Mouse (Mus musculus) midbrain, embryonic 12.5 days (tissue): ENCODE measurements at regions not wholly inside any gene's neighbourhood (a gene's known extent, or its start where the extent isn't known, plus 50 kb on each side); places are given as distances from the start of the nearest gene placed in this dataset.

Source experiments
- ATAC-seq: fragments of 200-750 bp; cut with Nextera tagmentation; 2 replicates; pipeline ENCODE4 v1.8.0; 2017; ENCODE audit warnings: low read depth, moderate TSS enrichment, moderate library complexity; ENCODE audit not compliant: low FRiP score
- H3K27ac ChIP-seq: fragments of 300-500 bp; sonication (generic); replicated peaks from 2 replicates; pipeline ENCODE4 v1.5.1; 2016; ENCODE audit warnings: mild to moderate bottlenecking
- H3K27me3 ChIP-seq: fragments of 300-500 bp; sonication (generic); 2 replicates; pipeline ENCODE4 v1.6.1; 2016; ENCODE audit warnings: mild to moderate bottlenecking
- H3K36me3 ChIP-seq: fragments of 300-500 bp; sonication (generic); 2 replicates; pipeline ENCODE4 v1.6.1; 2016
- H3K4me1 ChIP-seq: fragments of 300-500 bp; sonication (generic); 2 replicates; pipeline ENCODE4 v1.6.1; 2016
- H3K4me2 ChIP-seq: fragments of 300-500 bp; sonication (generic); replicated peaks from 2 replicates; pipeline ENCODE4 v1.6.1; 2016; ENCODE audit warnings: mild to moderate bottlenecking, moderate library complexity
- H3K4me3 ChIP-seq: fragments of 300-500 bp; sonication (generic); 2 replicates; pipeline ENCODE4 v1.5.1; 2016; ENCODE audit warnings: mild to moderate bottlenecking
- H3K9ac ChIP-seq: fragments of 300-500 bp; sonication (generic); replicated peaks from 2 replicates; pipeline ENCODE4 v1.6.1; 2016; ENCODE audit warnings: mild to moderate bottlenecking, moderate library complexity
- H3K9me3 ChIP-seq: fragments of 300-500 bp; sonication (generic); 2 replicates; pipeline ENCODE4 v1.6.1; 2016; ENCODE audit warnings: mild to moderate bottlenecking
- WGBS: fragments of 180-500 bp; shearing (Covaris S2); methylation state at CpG from one replicate; pipeline ENCODE4 v1.1.7; 2016; 5-methylcytosine and 5-hydroxymethylcytosine counted together

DNA sequence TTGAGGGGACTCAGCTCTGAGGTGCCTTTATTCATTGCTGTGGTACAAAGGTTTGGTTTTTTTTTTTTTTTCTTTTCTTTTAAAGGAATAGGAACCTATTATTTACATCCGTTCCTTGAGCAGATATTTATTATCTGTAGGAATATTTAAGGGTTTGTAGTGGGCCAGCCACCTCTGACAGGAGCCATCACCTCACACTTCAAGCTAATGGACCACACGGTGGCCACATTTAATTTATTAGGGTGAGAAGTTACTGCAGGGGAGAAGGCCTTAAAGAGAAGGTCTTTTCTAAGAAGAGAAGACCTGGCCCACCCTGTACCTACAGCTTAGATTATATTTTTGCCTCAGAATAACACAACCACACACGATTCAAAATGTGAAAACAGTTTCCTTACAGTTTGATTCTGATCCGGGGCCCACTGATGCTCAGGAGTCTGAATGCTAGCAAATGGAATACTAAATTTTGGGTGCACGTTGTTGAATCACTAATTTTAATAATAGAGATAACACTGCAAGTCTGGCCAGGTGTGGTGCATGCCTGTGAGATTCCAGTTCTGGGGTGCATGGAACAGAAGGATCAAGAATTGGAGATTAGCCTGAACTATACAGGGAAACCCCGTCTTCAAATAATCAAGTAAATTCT is 255.6 kb upstream of the Nfe2l3 start:
- 8% methylated on average over 6 of the region's 6 CpGs for WGBS
- Histone ChIP-seq H3K36me3 (no peaks in the 10 kb centered on the region), H3K27me3 (peaks cover 66% of the 10 kb centered on the region), H3K9ac (no peak overlapping the region), H3K9me3 (no peaks in the 10 kb centered on the region), H3K27ac (no peak overlapping the region), H3K4me3 (no peak overlapping the region), H3K4me2 (no peak overlapping the region), H3K4me1 (peaks cover 24% of the 10 kb centered on the region)
- no peak for ATAC-seq

- no peaks in the 10 kb centered on the region for H3K36me3 ChIP-seq
- no peaks in the 10 kb centered on the region for H3K9me3 ChIP-seq
- no peak overlapping the region for H3K27ac ChIP-seq
- peak overlapping the region; percentile 8; the same call in 1 of the 2 replicates for H3K4me3 ChIP-seq
- WGBS: 1% methylated on average over 14 of the region's 14 CpGs
- H3K4me1 ChIP-seq: peaks cover 19% of the 10 kb centered on the region; the same call in 1 of the 2 replicates
- no peak overlapping the region for H3K9ac ChIP-seq
- H3K4me2 ChIP-seq: peak overlapping the region; percentile 38
- peaks cover 65% of the 10 kb centered on the region for H3K27me3 ChIP-seq
- ATAC-seq: no peak
Observed at GRCm38 (mm10) chr6:51177701-51178060, 254.8 kb upstream of the Nfe2l3 start.

DNA sequence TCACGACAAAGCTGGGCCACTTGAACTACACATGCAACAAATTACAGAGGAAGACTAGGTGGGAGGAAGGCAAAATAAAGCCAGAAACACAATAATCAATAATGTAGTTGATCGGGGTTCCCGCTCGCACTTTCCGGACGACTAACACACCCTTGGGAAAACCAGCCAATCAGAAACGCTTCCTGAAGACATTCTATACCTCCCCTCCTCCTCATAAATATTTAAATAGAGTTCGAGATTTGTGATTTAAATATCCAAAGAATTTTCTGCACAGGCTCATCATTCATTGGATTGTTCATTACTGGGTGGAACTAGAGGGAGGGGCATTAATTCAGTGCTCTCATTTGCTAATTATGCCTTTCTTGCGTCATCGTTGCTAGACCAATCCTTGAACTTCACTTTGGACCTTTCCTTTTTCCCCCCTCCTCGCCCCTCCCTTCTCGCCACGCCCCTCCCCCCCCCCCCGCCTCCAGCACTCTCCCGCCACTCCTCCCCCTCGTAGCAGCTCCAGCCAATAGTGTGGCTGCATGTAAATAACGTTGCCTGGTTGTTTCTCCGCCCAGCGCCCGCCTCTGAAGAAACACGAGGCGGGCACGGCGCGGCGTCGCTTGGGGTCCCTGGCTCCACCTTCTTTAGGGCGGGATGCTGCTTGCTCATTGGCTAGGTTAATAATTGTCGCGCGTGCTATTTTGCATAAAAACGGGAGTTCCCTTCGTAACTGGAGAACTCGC is 254.2 kb upstream of the Nfe2l3 start:
- no peak overlapping the region for H3K27ac ChIP-seq
- H3K9ac ChIP-seq: no peak overlapping the region
- no peaks in the 10 kb centered on the region for H3K9me3 ChIP-seq
- peaks cover 14% of the 10 kb centered on the region; the same call in 1 of the 2 replicates for H3K4me1 ChIP-seq
- H3K4me3 ChIP-seq: peak overlapping the region; percentile 8; the same call in 1 of the 2 replicates
- no peaks in the 10 kb centered on the region for H3K36me3 ChIP-seq
- WGBS: under 1% methylated on average over 30 of the region's 34 CpGs
- H3K27me3 ChIP-seq: peaks cover 64% of the 10 kb centered on the region
- peak; percentile 98 for ATAC-seq
- H3K4me2 ChIP-seq: peak overlapping the region; percentile 38

DNA sequence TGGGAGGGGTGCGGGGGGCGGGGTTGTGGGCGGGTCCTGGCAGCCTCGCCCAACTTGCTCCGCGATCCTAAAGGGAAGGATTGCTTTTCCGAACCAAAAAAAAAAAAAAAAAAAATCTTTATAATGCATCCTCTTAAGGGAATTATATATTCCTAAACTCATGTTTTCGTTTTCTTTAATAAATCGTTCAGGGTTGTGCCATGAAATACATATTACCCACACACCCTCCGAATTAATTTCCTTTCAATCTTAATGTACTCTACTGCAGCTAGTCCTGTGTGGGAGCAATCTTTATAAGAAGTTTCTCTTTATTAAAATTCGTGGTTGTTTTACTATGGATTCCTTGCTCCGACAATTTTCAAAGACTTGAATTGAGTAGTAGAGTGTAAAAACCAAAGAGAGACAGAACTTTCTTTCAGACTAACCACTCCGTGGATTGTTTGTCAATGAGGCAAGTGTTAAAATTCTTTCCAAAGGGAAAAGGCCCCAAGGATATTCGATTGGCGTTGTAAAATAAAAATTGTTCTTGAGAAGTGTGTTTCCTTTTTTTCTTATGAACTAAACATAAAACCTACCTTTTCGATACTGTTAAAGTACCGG is 253.6 kb upstream of the Nfe2l3 start:
- H3K27me3 ChIP-seq: peaks cover 64% of the 10 kb centered on the region
- WGBS: 2% methylated on average over 17 of the region's 17 CpGs
- ATAC-seq: no peak; the same call in 1 of the 2 replicates

GRCm38 (mm10) chr6:51179741-51180537 is 252.5 kb upstream of the Nfe2l3 start:
- no peak for ATAC-seq
- 6% methylated on average over 17 of the region's 17 CpGs for WGBS
- H3K9me3 ChIP-seq: no peaks in the 10 kb centered on the region
- H3K4me1 ChIP-seq: no peaks in the 10 kb centered on the region; the same call in 1 of the 2 replicates
- no peaks in the 10 kb centered on the region for H3K36me3 ChIP-seq
- H3K27me3 ChIP-seq: peaks cover 63% of the 10 kb centered on the region
- no peak overlapping the region for H3K4me2 ChIP-seq
- H3K9ac ChIP-seq: no peak overlapping the region
- no peak overlapping the region for H3K27ac ChIP-seq
- H3K4me3 ChIP-seq: no peak overlapping the region

More for the DNA sequence above, 253.6 kb upstream of the Nfe2l3 start:
- Histone ChIP-seq H3K4me1 (peaks cover 8% of the 10 kb centered on the region; the same call in 1 of the 2 replicates), H3K36me3 (no peaks in the 10 kb centered on the region), H3K4me2 (0 out of 2 replicates have a peak overlapping the region, but pooled peaks have one; percentile 9), H3K4me3 (no peak overlapping the region), H3K9ac (no peak overlapping the region), H3K9me3 (no peaks in the 10 kb centered on the region), H3K27ac (no peak overlapping the region)

GRCm38 (mm10) chr6:51180881-51181875 is 251.3 kb upstream of the Nfe2l3 start:
- Histone ChIP-seq H3K4me2 (no peak overlapping the region), H3K27ac (no peak overlapping the region), H3K36me3 (no peaks in the 10 kb centered on the region), H3K9ac (no peak overlapping the region), H3K9me3 (no peaks in the 10 kb centered on the region), H3K27me3 (peaks cover 65% of the 10 kb centered on the region), H3K4me3 (no peak overlapping the region), H3K4me1 (no peaks in the 10 kb centered on the region)
- 7% methylated on average over 11 of the region's 11 CpGs for WGBS
- ATAC-seq: no peak

DNA sequence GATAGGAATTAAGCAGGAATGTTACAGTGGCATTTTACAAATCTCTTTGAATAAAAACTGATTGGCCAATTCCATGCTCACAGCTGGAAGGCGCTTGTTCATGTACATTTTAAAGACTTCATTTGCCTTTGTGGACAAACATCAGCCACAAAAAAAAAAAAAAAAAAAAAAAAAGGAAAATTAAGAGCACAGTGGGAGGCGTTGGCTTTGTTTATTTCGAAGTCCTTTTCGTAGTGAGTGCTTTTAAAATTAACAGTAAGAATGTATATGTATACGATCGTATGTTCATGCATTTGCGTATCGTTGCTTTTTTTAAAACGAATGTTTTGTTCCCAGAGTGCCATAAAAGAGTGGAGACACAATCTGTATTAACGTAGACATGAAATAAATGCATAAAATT is 250.6 kb upstream of the Nfe2l3 start:
- Histone ChIP-seq H3K9me3 (no peaks in the 10 kb centered on the region), H3K27ac (no peak overlapping the region), H3K4me3 (no peak overlapping the region), H3K9ac (no peak overlapping the region), H3K4me1 (no peaks in the 10 kb centered on the region), H3K4me2 (no peak overlapping the region), H3K27me3 (peaks cover 65% of the 10 kb centered on the region), H3K36me3 (no peaks in the 10 kb centered on the region)
- 20% methylated on average over 10 of the region's 10 CpGs for WGBS
- ATAC-seq: no peak

- no peaks in the 10 kb centered on the region for H3K4me1 ChIP-seq
- no peak overlapping the region for H3K4me3 ChIP-seq
- H3K4me2 ChIP-seq: no peak overlapping the region
- H3K27me3 ChIP-seq: peaks cover 65% of the 10 kb centered on the region
- H3K27ac ChIP-seq: no peak overlapping the region
- no peaks in the 10 kb centered on the region for H3K9me3 ChIP-seq
- H3K9ac ChIP-seq: no peak overlapping the region
- H3K36me3 ChIP-seq: no peaks in the 10 kb centered on the region
- 7% methylated on average over 5 of the region's 5 CpGs for WGBS
- ATAC-seq: no peak
Observed at GRCm38 (mm10) chr6:51182771-51183284, 249.6 kb upstream of the Nfe2l3 start.

- no peak for ATAC-seq
- no peaks in the 10 kb centered on the region for H3K36me3 ChIP-seq
- under 1% methylated on average over 21 of the region's 21 CpGs for WGBS
- H3K27ac ChIP-seq: no peak overlapping the region
- H3K9me3 ChIP-seq: no peaks in the 10 kb centered on the region
- no peak overlapping the region for H3K4me2 ChIP-seq
- H3K9ac ChIP-seq: no peak overlapping the region
- H3K27me3 ChIP-seq: peaks cover 74% of the 10 kb centered on the region
- no peak overlapping the region for H3K4me3 ChIP-seq
- no peaks in the 10 kb centered on the region for H3K4me1 ChIP-seq
Observed at GRCm38 (mm10) chr6:51183576-51184420, 248.7 kb upstream of the Nfe2l3 start.

DNA sequence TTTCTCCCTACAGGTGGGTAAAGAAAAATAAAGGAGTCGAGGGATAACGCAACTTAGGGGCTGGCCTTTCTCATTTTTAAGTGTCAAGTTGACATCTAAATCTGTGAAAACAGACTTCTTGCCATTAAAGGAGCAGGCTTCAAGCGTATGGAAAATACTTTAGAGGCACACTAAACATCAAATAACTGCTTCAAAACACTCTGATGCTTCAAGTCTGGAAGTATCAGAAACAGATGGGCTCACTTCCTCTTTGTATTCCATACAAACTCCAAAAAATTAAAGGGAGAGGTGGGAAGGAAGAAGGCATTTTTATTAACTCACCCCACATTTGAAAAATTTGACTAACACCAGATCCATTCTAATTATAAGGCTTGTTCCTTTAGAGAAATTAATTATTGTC is 248.0 kb upstream of the Nfe2l3 start:
- H3K4me1 ChIP-seq: no peaks in the 10 kb centered on the region
- H3K9me3 ChIP-seq: no peaks in the 10 kb centered on the region
- 0% methylated on average over 3 of the region's 3 CpGs for WGBS
- no peak overlapping the region for H3K4me3 ChIP-seq
- no peak overlapping the region for H3K9ac ChIP-seq
- H3K27me3 ChIP-seq: peaks cover 81% of the 10 kb centered on the region
- ATAC-seq: no peak
- no peak overlapping the region for H3K27ac ChIP-seq
- H3K36me3 ChIP-seq: no peaks in the 10 kb centered on the region
- no peak overlapping the region for H3K4me2 ChIP-seq
